Mouse (Mus musculus): ENCODE results near the gene Ppm1j. TPM values are rescaled to one million over a fixed set of nuclear protein-coding genes. Genes with fewer than 3 reads are reported as not detected.

Gene Ppm1j
- total and polyA plus RNA-seq, 2 experiments from 2014 or later, result 0.58 to 0.99 TPM

DNA sequence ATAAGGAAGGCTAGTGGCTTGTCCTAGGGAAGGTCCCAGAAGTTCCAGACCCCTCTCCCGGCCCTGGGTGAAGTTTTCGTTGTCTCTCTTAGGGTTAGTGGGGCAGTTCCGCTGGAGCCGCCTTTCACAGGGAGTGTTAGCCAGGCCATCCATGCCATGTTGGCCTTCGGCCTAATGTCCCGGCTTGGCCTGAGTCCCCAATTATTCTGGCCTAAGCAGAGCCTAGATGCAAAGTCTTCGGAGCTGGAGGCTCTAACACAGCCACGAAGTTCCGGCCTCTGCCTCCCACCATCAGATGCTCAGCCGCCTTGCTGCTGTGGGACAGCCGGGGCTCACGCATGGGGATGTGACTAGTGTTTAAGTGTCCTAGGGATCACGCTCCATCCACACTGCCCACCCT, 9.0 kb downstream of the Ppm1j start:
- Histone ChIP-seq H3K36me3 (ENCODE audit: insufficient read depth, low read length) (no peaks in the 10 kb centered on the region; the same call in 1 of the 2 replicates), H3K4me1 (ENCODE audit: insufficient read depth, low read length) (peaks cover 16% of the 10 kb centered on the region; the same call in 1 of the 2 replicates), H3K4me3 (ENCODE audit: low read length) (peak overlapping the region; percentile 50), H3K4me2 (ENCODE audit: low read depth, low read length) (peak overlapping the region; percentile 94), H3K27ac (peak overlapping the region; percentile 71; the same call in 1 of the 2 replicates), H3K9ac (replicated peaks; ENCODE audit: low read length) (peak overlapping the region; percentile 50), H3K27me3 (ENCODE audit: insufficient read depth, low read length) (peaks cover 10% of the 10 kb centered on the region; the same call in 1 of the 2 replicates), H3K9me3 (ENCODE audit: low read length) (no peaks in the 10 kb centered on the region)
- ATAC-seq, result no peak
- no peak for TF ChIP-seq CTCF (IDR thresholded peaks at IDR 0.05; ENCODE audit: low read depth)
- DNase-seq (ENCODE audit: low spot score), result peak; percentile 43
- WGBS, result 34% methylated on average over 13 of the region's 13 CpGs

GRCm38 (mm10) chr3:104790401-104790937, 9.6 kb downstream of the Ppm1j start:
- WGBS, result 36% methylated on average over 6 of the region's 6 CpGs

DNA sequence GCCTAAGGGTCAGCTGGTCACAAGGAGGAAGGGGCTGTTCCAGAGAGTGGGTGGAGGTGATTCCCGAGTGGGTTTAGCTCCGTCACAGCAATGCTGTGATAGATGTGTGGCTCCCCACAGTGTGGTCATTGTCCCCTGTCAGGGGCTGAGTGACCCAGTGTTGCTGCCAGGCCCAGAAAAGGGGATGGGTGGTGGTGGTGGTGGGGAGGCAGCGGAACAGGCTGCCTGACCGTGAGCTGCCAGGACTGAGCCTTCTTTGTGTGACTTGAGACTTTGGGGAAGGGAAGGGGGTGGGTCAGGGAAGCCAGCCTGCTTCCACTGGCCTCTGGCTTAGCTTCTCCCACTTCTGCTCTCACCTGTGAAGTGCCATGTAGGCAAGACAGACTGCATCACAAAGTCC, 10.2 kb downstream of the Ppm1j start:
- ATAC-seq (peak; percentile 10; the same call in 1 of the 2 replicates), DNase-seq (ENCODE audit: low spot score) (no peak)
- WGBS, result 16% methylated on average over 4 of the region's 4 CpGs
- Histone ChIP-seq H3K27ac (peak overlapping the region; percentile 58; the same call in 1 of the 2 replicates), H3K4me1 (ENCODE audit: insufficient read depth, low read length) (peaks cover 17% of the 10 kb centered on the region; the same call in 1 of the 2 replicates), H3K4me3 (ENCODE audit: low read length) (peak overlapping the region; percentile 50; the same call in 1 of the 2 replicates), H3K9ac (replicated peaks; ENCODE audit: low read length) (no peak overlapping the region; the same call in 1 of the 2 replicates), H3K27me3 (ENCODE audit: insufficient read depth, low read length) (peaks cover 4% of the 10 kb centered on the region; the same call in 1 of the 2 replicates), H3K9me3 (ENCODE audit: low read length) (no peaks in the 10 kb centered on the region), H3K36me3 (ENCODE audit: insufficient read depth, low read length) (no peaks in the 10 kb centered on the region; the same call in 1 of the 2 replicates), H3K4me2 (ENCODE audit: low read depth, low read length) (peak overlapping the region; percentile 94)
- no peak for TF ChIP-seq CTCF (IDR thresholded peaks at IDR 0.05; ENCODE audit: low read depth)

More at GRCm38 (mm10) chr3:104790401-104790937, 9.6 kb downstream of the Ppm1j start:
- DNase-seq (ENCODE audit: low spot score) (no peak), ATAC-seq (peak; percentile 18; the same call in 1 of the 2 replicates)
- Histone ChIP-seq H3K27ac (peak overlapping the region; percentile 58; the same call in 1 of the 2 replicates), H3K4me1 (ENCODE audit: insufficient read depth, low read length) (peaks cover 16% of the 10 kb centered on the region; the same call in 1 of the 2 replicates), H3K27me3 (ENCODE audit: insufficient read depth, low read length) (peaks cover 8% of the 10 kb centered on the region; the same call in 1 of the 2 replicates), H3K9me3 (ENCODE audit: low read length) (no peaks in the 10 kb centered on the region), H3K4me2 (ENCODE audit: low read depth, low read length) (peak overlapping the region; percentile 94), H3K36me3 (ENCODE audit: insufficient read depth, low read length) (no peaks in the 10 kb centered on the region; the same call in 1 of the 2 replicates), H3K9ac (replicated peaks; ENCODE audit: low read length) (no peak overlapping the region; the same call in 1 of the 2 replicates), H3K4me3 (ENCODE audit: low read length) (peak overlapping the region; percentile 50)
- TF ChIP-seq CTCF (IDR thresholded peaks at IDR 0.05; ENCODE audit: low read depth), result no peak

- H3K36me3 ChIP-seq (ENCODE audit: insufficient read depth, low read length), result peaks cover 6% of the 10 kb centered on the region; the same call in 1 of the 2 replicates
- no peak for ATAC-seq
- H3K4me3 ChIP-seq (ENCODE audit: low read length), result no peak overlapping the region
- peaks cover 19% of the 10 kb centered on the region; the same call in 1 of the 2 replicates for H3K4me1 ChIP-seq (ENCODE audit: insufficient read depth, low read length)
- no peak overlapping the region for H3K27ac ChIP-seq
- 83% methylated on average over 8 of the region's 8 CpGs for WGBS
- no peak overlapping the region for H3K4me2 ChIP-seq (ENCODE audit: low read depth, low read length)
- H3K9ac ChIP-seq (replicated peaks; ENCODE audit: low read length), result no peak overlapping the region
- no peak for TF ChIP-seq CTCF (IDR thresholded peaks at IDR 0.05; ENCODE audit: low read depth)
- peaks cover 2% of the 10 kb centered on the region; the same call in 1 of the 2 replicates for H3K27me3 ChIP-seq (ENCODE audit: insufficient read depth, low read length)
- H3K9me3 ChIP-seq (ENCODE audit: low read length), result no peaks in the 10 kb centered on the region
- no peak for DNase-seq (ENCODE audit: low spot score)
Measured at GRCm38 (mm10) chr3:104791671-104792070, 10.8 kb downstream of the Ppm1j start.

DNA sequence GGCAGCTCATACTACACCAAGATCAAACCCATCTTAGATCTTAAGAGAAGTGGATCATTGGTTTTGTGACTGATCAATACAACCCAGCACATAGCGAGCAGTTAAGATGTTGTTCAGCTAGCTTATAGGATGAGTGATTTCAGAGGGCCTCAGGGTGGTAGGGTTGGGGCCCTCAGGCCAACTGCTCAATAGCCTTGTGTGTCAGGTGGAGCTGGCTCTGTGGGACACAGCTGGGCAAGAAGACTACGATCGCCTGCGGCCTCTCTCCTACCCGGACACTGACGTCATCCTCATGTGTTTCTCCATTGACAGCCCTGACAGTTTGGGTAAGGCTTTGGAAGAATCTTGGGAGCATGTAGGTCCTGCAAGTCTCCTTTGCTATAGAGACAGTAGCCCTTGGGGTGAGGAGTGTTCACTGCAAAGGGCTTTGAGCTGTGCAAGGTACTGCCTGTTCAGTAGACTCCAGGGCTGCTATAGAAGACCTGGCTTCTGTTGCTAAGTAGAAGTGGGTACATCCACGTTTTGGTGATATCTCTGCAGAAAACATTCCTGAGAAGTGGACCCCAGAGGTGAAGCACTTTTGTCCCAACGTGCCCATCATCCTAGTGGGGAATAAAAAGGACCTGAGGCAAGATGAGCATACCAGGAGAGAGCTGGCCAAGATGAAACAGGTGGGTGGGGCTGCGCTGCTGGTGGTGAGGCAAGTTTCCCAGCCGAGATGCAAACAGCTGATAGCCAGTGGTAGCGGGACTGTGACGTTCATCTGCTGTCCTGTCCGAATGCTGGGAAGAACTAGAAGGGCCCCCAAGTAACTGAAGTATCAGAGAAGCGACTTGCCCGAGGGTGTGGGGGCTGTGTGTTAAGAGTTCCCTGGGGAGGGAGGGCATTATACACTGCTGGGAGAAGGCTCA, 11.8 kb downstream of the Ppm1j start:
- no peak overlapping the region for H3K4me3 ChIP-seq (ENCODE audit: low read length)
- peaks cover 19% of the 10 kb centered on the region; the same call in 1 of the 2 replicates for H3K4me1 ChIP-seq (ENCODE audit: insufficient read depth, low read length)
- no peaks in the 10 kb centered on the region for H3K9me3 ChIP-seq (ENCODE audit: low read length)
- DNase-seq (ENCODE audit: low spot score) (no peak), ATAC-seq (no peak)
- peaks cover 6% of the 10 kb centered on the region; the same call in 1 of the 2 replicates for H3K36me3 ChIP-seq (ENCODE audit: insufficient read depth, low read length)
- TF ChIP-seq CTCF (IDR thresholded peaks at IDR 0.05; ENCODE audit: low read depth), result no peak
- WGBS, result 79% methylated on average over 15 of the region's 15 CpGs
- no peak overlapping the region for H3K27ac ChIP-seq
- H3K27me3 ChIP-seq (ENCODE audit: insufficient read depth, low read length), result no peaks in the 10 kb centered on the region
- H3K9ac ChIP-seq (replicated peaks; ENCODE audit: low read length), result no peak overlapping the region
- H3K4me2 ChIP-seq (ENCODE audit: low read depth, low read length), result no peak overlapping the region
